Mouse (Mus musculus) liver, embryonic 15.5 days (tissue): ENCODE measurements at regions not wholly inside any gene's neighbourhood (a gene's known extent, or its start where the extent isn't known, plus 50 kb on each side); places are given as distances from the start of the nearest gene placed in this dataset.

Experiments used
- ATAC-seq: fragments of 200-750 bp; cut with Nextera tagmentation; 2 replicates; pipeline ENCODE4 v1.8.0; 2017; ENCODE audit warnings: moderate number of reproducible peaks, mild to moderate bottlenecking, moderate library complexity; ENCODE audit not compliant: insufficient read depth
- H3K27ac ChIP-seq: fragments of 300-500 bp; sonication (generic); replicated peaks from 2 replicates; pipeline ENCODE4 v1.5.1; 2015; ENCODE audit warnings: mild to moderate bottlenecking, inconsistent platforms
- H3K27me3 ChIP-seq: fragments of 300-500 bp; sonication (generic); 2 replicates; pipeline ENCODE4 v1.6.1; 2015; ENCODE audit warnings: mild to moderate bottlenecking, inconsistent platforms
- H3K36me3 ChIP-seq: fragments of 300-500 bp; sonication (generic); replicated peaks from 2 replicates; pipeline ENCODE4 v1.6.1; 2015; ENCODE audit warnings: moderate library complexity, mild to moderate bottlenecking, inconsistent platforms
- H3K4me1 ChIP-seq: fragments of 300-500 bp; sonication (generic); replicated peaks from 2 replicates; pipeline ENCODE4 v1.6.1; 2015; ENCODE audit warnings: inconsistent platforms
- H3K4me2 ChIP-seq: fragments of 300-500 bp; sonication (generic); 2 replicates; pipeline ENCODE4 v1.6.1; 2015; ENCODE audit warnings: moderate library complexity, mild to moderate bottlenecking, inconsistent platforms
- H3K4me3 ChIP-seq: fragments of 300-500 bp; sonication (generic); replicated peaks from 2 replicates; pipeline ENCODE4 v1.5.1; 2015; ENCODE audit warnings: mild to moderate bottlenecking, inconsistent platforms
- H3K9ac ChIP-seq: fragments of 300-500 bp; sonication (generic); 2 replicates; pipeline ENCODE4 v1.6.1; 2015; ENCODE audit warnings: moderate library complexity, mild to moderate bottlenecking, inconsistent platforms
- H3K9me3 ChIP-seq: fragments of 300-500 bp; sonication (generic); replicated peaks from 2 replicates; pipeline ENCODE4 v1.6.1; 2016; ENCODE audit warnings: inconsistent platforms
- WGBS: fragments of 180-500 bp; shearing (Covaris S2); methylation state at CpG from one replicate; pipeline ENCODE4 v1.1.7; 2015; ENCODE audit warnings: mixed read lengths; ENCODE audit not compliant: insufficient replicate concordance; 5-methylcytosine and 5-hydroxymethylcytosine counted together

GRCm38 (mm10) chr6:98609133-98609532, 266.6 kb upstream of the Gm765 start:
- Histone ChIP-seq H3K27me3 (no peaks in the 10 kb centered on the region), H3K4me1 (no peaks in the 10 kb centered on the region), H3K36me3 (no peaks in the 10 kb centered on the region), H3K4me3 (no peak overlapping the region), H3K9ac (no peak overlapping the region), H3K27ac (no peak overlapping the region), H3K9me3 (no peaks in the 10 kb centered on the region), H3K4me2 (no peak overlapping the region)
- no peak for ATAC-seq
- WGBS = 10% methylated on average over 1 of the region's 1 CpGs

DNA sequence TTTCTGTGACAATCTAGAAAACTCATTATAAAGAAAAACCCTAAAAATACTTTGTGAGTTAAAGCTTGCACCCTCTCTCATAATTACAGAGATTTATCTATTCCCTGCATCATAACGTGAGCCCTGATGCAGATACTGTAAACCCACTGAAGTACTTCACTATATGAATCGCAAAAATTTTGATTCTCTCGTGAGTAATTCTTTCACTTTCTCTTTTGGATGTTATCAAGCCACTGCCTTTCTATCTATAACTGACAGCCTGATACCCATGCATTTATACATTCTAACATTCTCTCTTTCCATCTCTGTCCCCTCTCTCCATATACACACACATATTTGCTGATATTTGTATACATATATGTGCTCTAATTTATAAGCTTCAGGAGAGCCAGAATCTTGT, 264.1 kb upstream of the Gm765 start:
- H3K4me1 ChIP-seq = no peaks in the 10 kb centered on the region
- H3K4me3 ChIP-seq = no peak overlapping the region
- no peak overlapping the region for H3K27ac ChIP-seq
- H3K4me2 ChIP-seq = no peak overlapping the region
- no peak overlapping the region for H3K9ac ChIP-seq
- ATAC-seq = no peak
- no peaks in the 10 kb centered on the region for H3K9me3 ChIP-seq
- 42% methylated on average over 3 of the region's 3 CpGs for WGBS
- H3K27me3 ChIP-seq = no peaks in the 10 kb centered on the region
- H3K36me3 ChIP-seq = no peaks in the 10 kb centered on the region

DNA sequence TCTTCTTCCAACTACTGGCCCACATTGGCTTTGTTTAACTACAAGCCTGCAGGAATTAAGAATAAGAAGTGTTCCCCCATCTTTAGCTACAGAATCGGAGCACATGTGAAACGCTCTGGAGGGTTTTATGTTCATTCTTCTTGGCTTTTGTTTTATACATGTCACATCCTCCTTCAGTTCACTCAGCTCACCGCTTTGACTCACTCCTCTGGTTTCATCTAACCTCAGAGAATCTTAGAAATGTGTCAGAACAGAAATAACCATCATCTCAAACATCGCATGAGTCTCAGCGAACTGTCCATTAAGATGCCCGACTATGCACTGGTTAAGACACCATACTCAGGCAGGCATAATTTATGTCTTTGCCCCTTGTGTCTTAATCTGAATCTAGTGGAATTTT, 255.1 kb upstream of the Gm765 start:
- Histone ChIP-seq H3K27me3 (no peaks in the 10 kb centered on the region), H3K4me1 (no peaks in the 10 kb centered on the region), H3K4me3 (no peak overlapping the region), H3K4me2 (no peak overlapping the region), H3K36me3 (no peaks in the 10 kb centered on the region), H3K9ac (no peak overlapping the region), H3K9me3 (no peaks in the 10 kb centered on the region), H3K27ac (no peak overlapping the region)
- no peak for ATAC-seq
- 72% methylated on average over 6 of the region's 6 CpGs for WGBS

- 44% methylated on average over 4 of the region's 4 CpGs for WGBS
- H3K27ac ChIP-seq = no peak overlapping the region
- no peaks in the 10 kb centered on the region for H3K36me3 ChIP-seq
- H3K4me3 ChIP-seq = no peak overlapping the region
- no peak overlapping the region for H3K9ac ChIP-seq
- no peaks in the 10 kb centered on the region for H3K4me1 ChIP-seq
- ATAC-seq = no peak
- H3K27me3 ChIP-seq = no peaks in the 10 kb centered on the region
- no peaks in the 10 kb centered on the region for H3K9me3 ChIP-seq
- H3K4me2 ChIP-seq = no peak overlapping the region
These were observed 248.4 kb upstream of the Gm765 start for GRCm38 (mm10) chr6:98590989-98591388.

GRCm38 (mm10) chr6:98588979-98589378, 246.4 kb upstream of the Gm765 start:
- Histone ChIP-seq H3K9ac (no peak overlapping the region), H3K4me2 (no peak overlapping the region), H3K4me1 (no peaks in the 10 kb centered on the region), H3K27me3 (no peaks in the 10 kb centered on the region), H3K27ac (no peak overlapping the region), H3K9me3 (no peaks in the 10 kb centered on the region), H3K36me3 (no peaks in the 10 kb centered on the region), H3K4me3 (no peak overlapping the region)
- no peak; the same call in 1 of the 2 replicates for ATAC-seq
- WGBS = 25% methylated on average over 4 of the region's 4 CpGs

DNA sequence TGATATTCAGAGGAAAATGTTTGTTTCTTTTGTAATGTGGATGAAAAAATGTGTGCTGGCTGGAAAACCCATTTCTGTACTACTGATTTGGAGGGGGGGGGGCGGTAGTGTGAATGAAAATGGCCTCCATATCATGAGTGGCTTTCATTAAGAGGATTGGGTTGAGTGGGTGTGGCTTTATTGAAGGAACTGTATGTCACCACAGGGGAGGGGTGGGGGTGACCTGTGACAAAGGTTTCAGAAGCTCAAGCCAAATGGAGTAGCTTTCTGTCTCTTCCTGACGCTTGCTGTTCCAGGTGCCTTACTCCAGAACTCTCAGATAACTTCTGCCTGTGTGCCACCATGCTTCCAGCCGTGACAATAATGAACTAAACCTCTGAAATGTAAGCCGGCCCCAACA, 242.0 kb upstream of the Gm765 start:
- ATAC-seq = no peak
- Histone ChIP-seq H3K4me1 (no peaks in the 10 kb centered on the region), H3K27ac (no peak overlapping the region), H3K4me3 (no peak overlapping the region), H3K27me3 (no peaks in the 10 kb centered on the region), H3K36me3 (no peaks in the 10 kb centered on the region), H3K4me2 (no peak overlapping the region), H3K9me3 (no peaks in the 10 kb centered on the region), H3K9ac (no peak overlapping the region)
- 54% methylated on average over 4 of the region's 4 CpGs for WGBS

GRCm38 (mm10) chr6:98582826-98583225, 240.3 kb upstream of the Gm765 start:
- Histone ChIP-seq H3K36me3 (no peaks in the 10 kb centered on the region), H3K4me2 (no peak overlapping the region), H3K4me3 (no peak overlapping the region), H3K9ac (no peak overlapping the region), H3K27me3 (no peaks in the 10 kb centered on the region), H3K4me1 (no peaks in the 10 kb centered on the region), H3K27ac (no peak overlapping the region), H3K9me3 (no peaks in the 10 kb centered on the region)
- ATAC-seq = no peak
- WGBS = 71% methylated on average over 2 of the region's 2 CpGs

- Histone ChIP-seq H3K9me3 (no peaks in the 10 kb centered on the region), H3K4me1 (no peaks in the 10 kb centered on the region), H3K4me3 (no peak overlapping the region), H3K9ac (no peak overlapping the region), H3K27me3 (no peaks in the 10 kb centered on the region), H3K36me3 (no peaks in the 10 kb centered on the region), H3K4me2 (no peak overlapping the region), H3K27ac (no peak overlapping the region)
- WGBS = 44% methylated on average over 1 of the region's 1 CpGs
- ATAC-seq = no peak
These were observed 232.7 kb upstream of the Gm765 start for GRCm38 (mm10) chr6:98575227-98575626.

- no peaks in the 10 kb centered on the region for H3K36me3 ChIP-seq
- no peak overlapping the region for H3K4me3 ChIP-seq
- H3K9ac ChIP-seq = no peak overlapping the region
- H3K9me3 ChIP-seq = no peaks in the 10 kb centered on the region
- no peak overlapping the region for H3K4me2 ChIP-seq
- no peak for ATAC-seq
- WGBS = 67% methylated on average over 1 of the region's 1 CpGs
- H3K27ac ChIP-seq = no peak overlapping the region
- no peaks in the 10 kb centered on the region for H3K27me3 ChIP-seq
- H3K4me1 ChIP-seq = no peaks in the 10 kb centered on the region
These were observed 213.1 kb upstream of the Gm765 start for GRCm38 (mm10) chr6:98555702-98556101.

- Histone ChIP-seq H3K4me3 (no peak overlapping the region), H3K27me3 (no peaks in the 10 kb centered on the region), H3K27ac (no peak overlapping the region), H3K4me1 (no peaks in the 10 kb centered on the region), H3K4me2 (no peak overlapping the region), H3K9me3 (no peaks in the 10 kb centered on the region), H3K36me3 (no peaks in the 10 kb centered on the region), H3K9ac (no peak overlapping the region)
- no peak for ATAC-seq
- 26% methylated on average over 1 of the region's 1 CpGs for WGBS
These were observed 211.4 kb upstream of the Gm765 start for GRCm38 (mm10) chr6:98553922-98554321.

DNA sequence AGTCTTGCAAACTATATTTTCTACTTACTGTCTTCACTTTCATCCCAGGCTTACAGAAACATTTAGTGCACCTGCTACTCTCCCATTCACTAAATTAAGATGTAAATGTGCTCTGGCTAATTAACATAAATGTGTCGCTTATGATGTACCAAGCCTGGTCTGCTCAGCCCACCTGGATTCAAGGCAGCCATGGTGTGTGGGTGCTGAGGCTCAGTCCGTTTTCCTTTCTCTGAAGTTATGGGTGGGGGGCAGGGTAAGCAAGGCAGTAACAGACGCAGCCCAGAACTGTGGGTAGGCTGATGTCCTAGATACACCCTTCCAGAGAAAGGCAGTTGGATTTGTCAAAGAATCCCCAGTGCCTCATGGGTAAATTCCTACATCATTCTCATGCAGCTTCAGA, 209.2 kb upstream of the Gm765 start:
- Histone ChIP-seq H3K4me3 (no peak overlapping the region), H3K27me3 (no peaks in the 10 kb centered on the region), H3K27ac (no peak overlapping the region), H3K4me1 (no peaks in the 10 kb centered on the region), H3K4me2 (no peak overlapping the region), H3K9ac (no peak overlapping the region), H3K36me3 (no peaks in the 10 kb centered on the region), H3K9me3 (no peaks in the 10 kb centered on the region)
- WGBS = 43% methylated on average over 3 of the region's 3 CpGs
- ATAC-seq = no peak

GRCm38 (mm10) chr6:98526882-98527440, 184.4 kb upstream of the Gm765 start:
- 65% methylated on average over 15 of the region's 15 CpGs for WGBS
- Histone ChIP-seq H3K36me3 (no peaks in the 10 kb centered on the region), H3K9me3 (no peaks in the 10 kb centered on the region), H3K4me1 (no peaks in the 10 kb centered on the region), H3K27me3 (no peaks in the 10 kb centered on the region), H3K4me2 (no peak overlapping the region), H3K9ac (no peak overlapping the region), H3K4me3 (no peak overlapping the region), H3K27ac (no peak overlapping the region)
- no peak for ATAC-seq
